Mouse (Mus musculus): ENCODE data around the gene Gm13083. TPM values are rescaled to one million over a fixed set of nuclear protein-coding genes. Genes with fewer than 3 reads are reported as not detected.
"Not testable (repeated sequence)": the region's sequence is repeated elsewhere in the genome, so short reads cannot be mapped to it uniquely, and the experiment has no call there.

Gene Gm13083
- not detected for polyA plus RNA-seq (2017; shearing (Covaris generic))

DNA sequence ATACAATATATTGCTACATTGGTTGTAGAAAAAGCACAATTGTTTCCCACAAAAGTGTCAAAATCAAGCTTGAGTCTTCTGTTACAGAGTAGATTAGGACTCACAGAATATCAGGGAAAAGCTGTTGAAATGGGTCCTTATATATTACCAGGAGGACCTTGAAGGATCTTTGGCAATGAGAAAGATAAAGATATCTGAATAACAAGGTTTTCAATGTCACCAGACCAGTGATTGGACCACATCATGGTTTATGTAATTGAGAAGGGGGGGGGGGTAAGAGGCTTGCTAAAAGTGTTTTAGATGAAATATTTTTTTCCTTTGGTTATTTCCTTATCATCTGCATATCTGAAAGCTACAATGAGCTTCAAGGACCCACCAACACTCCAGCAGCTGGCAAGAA is at the start of gene Gm13083:
Gene Gm13083, plus strand, starts transcription at position 301 of the 400 bp plus-strand sequence.
- not testable (repeated sequence) for ATAC-seq

DNA sequence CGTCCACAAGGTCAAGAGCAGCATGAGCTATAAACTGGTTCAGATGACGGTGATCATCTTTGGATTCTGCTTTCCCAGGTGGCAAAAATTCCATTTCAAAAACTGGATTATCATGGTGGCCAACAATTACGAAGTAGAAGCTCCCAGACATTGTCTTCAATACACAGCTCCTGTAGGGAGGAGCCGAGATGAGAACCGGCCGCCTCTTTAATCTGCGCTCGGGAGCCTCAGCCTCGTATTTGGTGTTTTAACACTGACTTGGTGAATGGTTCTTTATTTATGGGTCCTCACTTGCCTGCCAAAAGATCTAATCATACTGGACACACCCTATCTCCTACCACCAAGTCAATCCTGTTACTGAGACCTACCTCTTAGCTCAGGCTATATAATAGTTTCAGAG is 2.9 kb upstream of the Gm13083 start:
- ATAC-seq, result not testable (repeated sequence)

- ATAC-seq, result not testable (repeated sequence)
Observed at GRCm38 (mm10) chr4:143618101-143618500, 3.3 kb downstream of the Gm13083 start.

DNA sequence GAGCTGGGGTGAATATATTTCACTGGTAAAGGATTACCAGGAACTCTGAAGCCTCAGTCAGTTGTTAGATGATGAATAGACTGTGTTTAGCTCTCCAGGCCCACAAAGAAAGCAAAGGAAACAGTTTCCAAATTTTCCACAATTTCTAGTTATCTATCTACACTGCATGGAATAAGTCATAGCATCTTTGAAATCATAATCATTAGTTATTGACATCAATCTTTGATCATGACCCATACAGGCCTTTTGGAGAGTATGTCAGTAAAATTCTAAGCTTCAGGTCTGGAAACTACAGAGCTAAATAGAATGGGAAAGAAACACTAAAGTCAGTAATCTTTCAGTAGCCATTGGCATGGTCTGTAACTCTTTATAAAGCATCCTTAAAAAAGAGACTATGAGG is 42.3 kb downstream of the Gm13083 start, which contains the start of gene Gm13088:
Gene Gm13088, minus strand, starts transcription at position 101 of the 400 bp plus-strand sequence.
- ATAC-seq, result not testable (repeated sequence)

Other genes starting within 250 kb of the Gm13083 start
- gene Pramel1, start 220.6 kb upstream of the Gm13083 start, polyA plus RNA-seq (2017; shearing (Covaris generic)), result not detected
- gene Pramef8, start 202.6 kb upstream of the Gm13083 start, polyA plus RNA-seq (2017; shearing (Covaris generic)), result 10 to 100 TPM; 35.9 to 37.4 TPM
- under 1 TPM in 1 of 2 experiments, not detected in 1; 0.19 TPM for gene Oog4, start 164.7 kb upstream of the Gm13083 start, polyA plus RNA-seq (2017; shearing (Covaris generic))
- gene Gm13043, start 103.7 kb upstream of the Gm13083 start, polyA plus RNA-seq (2017; shearing (Covaris generic)), result not detected
- not detected for gene Gm13040, start 79.0 kb upstream of the Gm13083 start, polyA plus RNA-seq (2017; shearing (Covaris generic))
- not detected for gene BC080695, start 63.3 kb upstream of the Gm13083 start, polyA plus RNA-seq (2017; shearing (Covaris generic))
- gene Gm13057, start 63.3 kb upstream of the Gm13083 start, polyA plus RNA-seq (2017; shearing (Covaris generic)), result not detected
- not detected for gene Gm13088, start 42.2 kb downstream of the Gm13083 start, polyA plus RNA-seq (2017; shearing (Covaris generic))
- under 1 TPM in 1 of 2 experiments, not detected in 1; 0.30 TPM for gene Gm13089, start 87.7 kb downstream of the Gm13083 start, polyA plus RNA-seq (2017; shearing (Covaris generic))
- under 1 TPM in 1 of 2 experiments, not detected in 1; 0.16 TPM for gene Gm13078, start 104.5 kb downstream of the Gm13083 start, polyA plus RNA-seq (2017; shearing (Covaris generic))
- not detected for gene Gm13023, start 174.3 kb downstream of the Gm13083 start, polyA plus RNA-seq (2017; shearing (Covaris generic))
- not detected for gene Gm13084, start 201.1 kb downstream of the Gm13083 start, polyA plus RNA-seq (2017; shearing (Covaris generic))
- gene Gm13103, start 231.5 kb downstream of the Gm13083 start, polyA plus RNA-seq (2017; shearing (Covaris generic)), result not detected

All from activated CD4-positive, CD25-positive, alpha-beta regulatory T cell, adult 4 months (primary cell).